10 mouse cellular contexts compared by ENCODE assay signal in genomic region chr4:106972461-106973384, GRCm38 (mm10).
DNase-seq lines count a peak whose midpoint lies in the region; ATAC-seq and TF ChIP-seq lines count a peak whose summit lies in the region.
"Had no signal": no experiment of that assay in that cellular context is flagged by ENCODE, and none has a peak within 500 bp of the region (broad histone marks: within the 10 kb centered on the region; RNA-seq: fewer than 3 reads in every experiment).

No protein-coding gene starts in this region.

- no peak for DNase-seq in liver, postnatal 0 days
- DNase-seq in cerebellum, adult 8-10 months: peak; percentile 78
- DNase-seq in embryonic facial prominence, embryonic 11.5 days (ENCODE audit: low spot score): no peak
- no peak for DNase-seq in layer of hippocampus, postnatal 25 days (ENCODE audit: extremely low spot score in 1 of 2, low spot score in 1 of 2)
- DNase-seq in retina, postnatal 1 day: no peak
- DNase-seq in spleen, postnatal 36 days (ENCODE audit: low spot score in 2 of 2): no peak
- DNase-seq: lung, postnatal 14 days had no signal

- TF ChIP-seq CTCF in liver, postnatal 0 days (IDR thresholded peaks at IDR 0.05; ENCODE audit: low read depth): no peak

- no peak overlapping the region for H3K4me3 ChIP-seq in liver, embryonic 16.5 days (ENCODE audit: low read depth, low read length)
- H3K4me3 ChIP-seq in liver, postnatal 0 days (ENCODE audit: low read depth, low read length): no peak overlapping the region
- H3K4me3 ChIP-seq in embryonic facial prominence, embryonic 11.5 days (ENCODE audit: low read depth, low read length): no peak overlapping the region
- no peak overlapping the region for H3K4me3 ChIP-seq in limb, embryonic 13.5 days
- H3K4me3 ChIP-seq: heart, embryonic 13.5 days had no signal

- H3K4me2 ChIP-seq in liver, embryonic 16.5 days (ENCODE audit: low read depth, low read length): no peak overlapping the region
- no peak overlapping the region for H3K4me2 ChIP-seq in liver, postnatal 0 days (ENCODE audit: low read depth, low read length)
- H3K4me2 ChIP-seq in embryonic facial prominence, embryonic 11.5 days (ENCODE audit: low read depth, low read length): no peak overlapping the region
- H3K4me2 ChIP-seq in limb, embryonic 13.5 days (replicated peaks): no peak overlapping the region
- H3K4me2 ChIP-seq: heart, embryonic 13.5 days had no signal

- peak; percentile 50 for ATAC-seq in liver, embryonic 16.5 days (ENCODE audit: low read depth)
- ATAC-seq in liver, postnatal 0 days: no peak
- 0 out of 2 replicates have a peak, but pooled peaks have one; percentile 15 for ATAC-seq in embryonic facial prominence, embryonic 11.5 days (replicated peaks; ENCODE audit: insufficient number of reproducible peaks, low FRiP score, low TSS enrichment, low read depth)
- no peak for ATAC-seq in limb, embryonic 13.5 days (ENCODE audit: low FRiP score, low read depth)

- H3K9ac ChIP-seq in liver, embryonic 16.5 days (ENCODE audit: low read depth, low read length): no peak overlapping the region
- no peak overlapping the region for H3K9ac ChIP-seq in liver, postnatal 0 days (replicated peaks)
- H3K9ac ChIP-seq in embryonic facial prominence, embryonic 11.5 days (replicated peaks; ENCODE audit: low read length): no peak overlapping the region
- peak overlapping the region; percentile 26; the same call in 1 of the 2 replicates for H3K9ac ChIP-seq in limb, embryonic 13.5 days
- H3K9ac ChIP-seq: heart, embryonic 13.5 days had no signal

- no peak overlapping the region for H3K27ac ChIP-seq in liver, embryonic 16.5 days (ENCODE audit: low read length)
- H3K27ac ChIP-seq in liver, postnatal 0 days (ENCODE audit: low read depth): no peak overlapping the region
- no peak overlapping the region for H3K27ac ChIP-seq in embryonic facial prominence, embryonic 11.5 days (replicated peaks; ENCODE audit: low read depth, low read length)
- H3K27ac ChIP-seq in limb, embryonic 13.5 days: peak overlapping the region; percentile 55; the same call in 1 of the 2 replicates
- H3K27ac ChIP-seq: heart, embryonic 13.5 days had no signal

- no peaks in the 10 kb centered on the region for H3K9me3 ChIP-seq in liver, embryonic 16.5 days (replicated peaks; ENCODE audit: control insufficient read depth, low read length)
- no peaks in the 10 kb centered on the region for H3K9me3 ChIP-seq in liver, postnatal 0 days (ENCODE audit: low read length)
- H3K9me3 ChIP-seq in embryonic facial prominence, embryonic 11.5 days (replicated peaks; ENCODE audit: control insufficient read depth, low read length): no peaks in the 10 kb centered on the region
- no peaks in the 10 kb centered on the region for H3K9me3 ChIP-seq in limb, embryonic 13.5 days
- H3K9me3 ChIP-seq: heart, embryonic 13.5 days had no signal

- H3K4me1 ChIP-seq in liver, embryonic 16.5 days (ENCODE audit: control insufficient read depth, low read depth, low read length): peaks cover 10% of the 10 kb centered on the region
- peaks cover 28% of the 10 kb centered on the region for H3K4me1 ChIP-seq in liver, postnatal 0 days (ENCODE audit: insufficient read depth)
- H3K4me1 ChIP-seq in embryonic facial prominence, embryonic 11.5 days (ENCODE audit: control insufficient read depth, insufficient read depth, low read length): peaks cover 24% of the 10 kb centered on the region
- H3K4me1 ChIP-seq in limb, embryonic 13.5 days: peaks cover 99% of the 10 kb centered on the region

- H3K36me3 ChIP-seq in liver, embryonic 16.5 days (ENCODE audit: control insufficient read depth, insufficient read depth): no peaks in the 10 kb centered on the region
- no peaks in the 10 kb centered on the region for H3K36me3 ChIP-seq in liver, postnatal 0 days (replicated peaks; ENCODE audit: insufficient read depth, low read length)
- H3K36me3 ChIP-seq in embryonic facial prominence, embryonic 11.5 days (replicated peaks; ENCODE audit: control insufficient read depth, insufficient read depth, low read depth, low read length): no peaks in the 10 kb centered on the region
- H3K36me3 ChIP-seq in limb, embryonic 13.5 days: no peaks in the 10 kb centered on the region; the same call in 1 of the 2 replicates
- H3K36me3 ChIP-seq: heart, embryonic 13.5 days had no signal

- no peak for TF ChIP-seq EP300 in liver, postnatal 0 days (IDR thresholded peaks at IDR 0.05; ENCODE audit: low read depth)

- no peaks in the 10 kb centered on the region for H3K27me3 ChIP-seq in liver, embryonic 16.5 days (ENCODE audit: control insufficient read depth, insufficient read depth, low read depth, low read length)
- H3K27me3 ChIP-seq in liver, postnatal 0 days (ENCODE audit: insufficient read depth, low read length): no peaks in the 10 kb centered on the region
- H3K27me3 ChIP-seq in embryonic facial prominence, embryonic 11.5 days (ENCODE audit: control insufficient read depth, insufficient read depth, low read length): no peaks in the 10 kb centered on the region
- no peaks in the 10 kb centered on the region for H3K27me3 ChIP-seq in limb, embryonic 13.5 days
- H3K27me3 ChIP-seq: heart, embryonic 13.5 days had no signal

- 68% methylated on average over 15 of the region's 15 CpGs for WGBS in liver, embryonic 16.5 days (ENCODE audit: insufficient replicate concordance)
- WGBS in liver, postnatal 0 days (ENCODE audit: insufficient replicate concordance): 72% methylated on average over 15 of the region's 15 CpGs
- 70% methylated on average over 15 of the region's 15 CpGs for WGBS in embryonic facial prominence, embryonic 11.5 days
- WGBS in limb, embryonic 13.5 days: 64% methylated on average over 15 of the region's 15 CpGs

Comparison
In these comparisons a context has a peak if more than half of its experiments do, and no peak if none do; other contexts are left out.
1. ATAC-seq: peak in liver, embryonic 16.5 days (single experiment) and embryonic facial prominence, embryonic 11.5 days (single experiment); none in liver, postnatal 0 days (single experiment) and limb, embryonic 13.5 days (single experiment).